Mouse (Mus musculus) CH12F3 (cell line): ENCODE data around the gene Klhl12.
"Not testable (repeated sequence)": the region's sequence is repeated elsewhere in the genome, so short reads cannot be mapped to it uniquely, and the experiment has no call there.

Source experiments
- in situ Hi-C: fragments of 300-500 bp; cut with MboI; formaldehyde crosslinking; loops from 2 replicates; pipeline ENCODE4 v1.14.3; 2020; ENCODE audit warnings: low sequenced_read_pairs

Klhl12 gene

DNA sequence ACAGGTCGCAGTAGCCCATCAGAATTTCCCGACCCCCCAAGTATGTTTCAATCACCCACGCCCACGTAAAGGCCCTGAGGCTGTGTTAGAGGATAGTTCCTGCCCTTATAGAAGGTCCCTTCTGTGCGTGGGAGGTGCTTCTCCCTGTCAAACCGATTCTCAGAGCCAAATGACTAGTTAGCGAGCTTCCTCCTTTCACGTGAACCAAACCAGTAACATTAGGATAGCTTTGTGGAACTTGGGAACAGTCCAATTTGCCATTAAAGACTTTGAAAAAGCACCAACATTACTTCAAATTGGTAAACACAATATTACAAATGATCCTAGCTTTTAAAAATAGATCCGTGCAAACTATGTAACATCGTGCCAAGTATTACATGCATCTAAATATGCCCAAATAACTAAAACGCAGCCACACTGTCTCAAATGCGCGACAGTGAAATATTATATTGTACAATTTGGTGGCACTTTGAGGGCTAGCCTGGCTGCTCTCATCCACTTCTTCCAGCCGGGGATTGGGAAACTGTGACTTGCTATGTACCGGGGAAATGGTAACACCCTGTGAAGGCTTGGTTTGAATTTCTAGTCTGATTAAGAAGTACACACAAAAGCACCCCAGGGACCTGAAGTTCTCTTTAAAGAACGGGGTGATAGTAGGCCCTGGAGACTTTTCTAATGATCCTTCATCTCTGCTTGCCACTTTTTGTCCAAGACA, 58.7 kb downstream of the Klhl12 start:
- in situ Hi-C loops: no loop called here

DNA sequence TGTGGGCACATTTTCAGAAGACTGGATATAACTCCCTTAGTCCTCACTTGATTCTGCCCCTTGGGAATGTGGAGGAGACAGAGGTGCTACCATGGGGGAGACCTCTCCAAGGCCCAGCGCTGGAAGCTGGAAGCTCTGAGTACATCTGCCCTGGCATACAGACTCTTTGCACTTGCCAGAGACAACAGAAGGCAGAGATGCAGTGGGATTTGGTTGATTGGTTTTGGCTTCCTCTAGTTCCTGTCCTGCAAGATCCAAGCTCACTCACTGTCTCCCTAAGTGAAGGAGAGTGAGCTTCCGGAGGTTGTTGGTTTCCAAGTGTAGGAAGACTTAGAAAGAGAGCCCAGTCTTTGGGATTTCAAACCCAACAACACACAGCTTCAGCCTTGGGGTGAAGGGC, 60.6 kb downstream of the Klhl12 start:
- in situ Hi-C loops: no loop called here

DNA sequence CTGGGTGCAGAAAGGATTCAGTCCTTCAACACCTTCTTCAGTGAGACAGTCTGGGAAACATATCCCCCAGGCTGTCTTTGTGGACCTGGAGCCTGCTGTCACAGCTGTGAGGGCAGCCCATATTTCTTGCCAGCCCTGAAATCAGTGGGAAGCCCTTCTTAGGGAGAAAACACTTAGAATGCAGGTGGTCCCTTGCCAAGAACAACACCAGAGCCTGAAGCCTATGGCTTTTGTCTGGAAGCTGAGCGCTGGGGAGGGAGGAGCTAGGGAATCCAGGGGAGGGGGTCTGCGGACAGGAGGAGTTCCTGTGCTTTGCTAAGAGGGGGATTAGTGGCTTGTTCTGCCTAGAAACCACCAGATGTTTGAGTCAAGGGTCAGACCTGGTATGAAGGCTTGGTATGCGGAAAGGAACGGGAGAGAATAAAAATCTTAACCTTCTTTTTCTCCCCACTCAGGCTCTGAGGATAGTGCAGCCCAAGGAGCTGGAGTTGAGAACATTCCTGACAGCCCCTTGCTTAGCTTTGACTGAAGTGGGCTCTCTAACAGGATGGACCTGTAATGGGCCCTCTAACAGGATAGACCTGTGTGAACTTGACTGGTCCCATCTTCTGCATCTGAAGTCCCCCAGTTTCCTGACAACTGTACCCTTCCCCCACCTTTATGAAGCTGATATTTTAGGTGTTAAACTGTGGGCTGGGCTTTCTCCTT, 61.3 kb downstream of the Klhl12 start:
- in situ Hi-C loops: no loop called here

DNA sequence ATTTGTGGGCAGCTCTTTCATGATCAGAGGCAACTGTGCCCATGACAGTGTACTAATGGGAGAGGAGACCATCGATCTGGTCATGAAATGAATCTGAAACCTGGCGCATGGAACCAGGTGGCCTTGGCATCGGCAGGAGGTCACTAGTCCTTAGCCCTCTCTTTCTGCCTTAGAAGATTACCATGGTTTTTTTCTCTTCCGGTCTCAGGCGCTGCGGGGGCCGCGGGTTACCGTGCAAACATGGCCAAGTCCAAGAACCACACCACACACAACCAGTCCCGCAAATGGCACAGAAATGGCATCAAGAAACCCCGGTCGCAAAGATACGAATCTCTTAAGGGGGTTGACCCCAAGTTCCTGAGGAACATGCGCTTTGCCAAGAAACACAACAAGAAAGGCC, 62.5 kb downstream of the Klhl12 start:
- in situ Hi-C loops: not testable (repeated sequence)

DNA sequence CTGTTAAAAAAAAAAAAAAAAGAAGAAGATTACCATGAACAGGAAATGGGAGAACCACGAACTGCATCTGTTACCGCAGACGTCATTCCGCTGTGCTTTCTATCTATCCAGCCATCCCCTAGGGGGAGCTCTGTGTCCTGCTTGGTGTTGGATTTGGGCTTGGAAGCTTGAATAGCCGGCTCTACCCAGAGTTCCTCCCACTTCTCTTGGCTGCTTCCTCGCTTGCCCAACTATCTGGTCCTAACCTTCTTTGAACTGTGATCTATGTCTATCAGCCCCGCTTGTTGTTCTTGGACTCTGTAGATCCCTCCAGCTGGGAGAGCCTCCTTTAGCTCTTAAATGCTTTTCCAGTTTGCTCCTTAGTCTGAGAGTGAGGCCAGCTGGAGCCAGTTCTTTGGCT, 63.3 kb downstream of the Klhl12 start:
- in situ Hi-C loops: no loop called here

DNA sequence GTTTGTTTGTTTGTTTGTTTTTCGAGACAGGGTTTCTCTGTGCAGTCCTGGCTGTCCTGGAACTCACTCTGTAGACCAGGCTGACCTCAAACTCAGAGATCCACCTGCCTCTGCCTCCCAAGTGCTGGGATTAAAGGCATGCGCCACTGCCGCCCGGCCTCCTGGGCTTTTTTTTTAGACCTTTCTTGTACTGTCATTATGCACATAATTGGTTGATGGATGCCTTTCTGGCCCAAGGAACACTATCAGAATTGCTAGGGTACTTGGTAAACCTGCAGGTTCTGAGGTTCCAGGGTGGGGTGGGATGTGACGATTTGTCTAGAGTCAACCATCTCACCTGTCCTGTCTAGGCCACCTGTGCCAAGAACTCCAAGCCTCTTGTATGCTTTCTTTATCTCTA, 63.9 kb downstream of the Klhl12 start:
- in situ Hi-C loops: not testable (repeated sequence)

DNA sequence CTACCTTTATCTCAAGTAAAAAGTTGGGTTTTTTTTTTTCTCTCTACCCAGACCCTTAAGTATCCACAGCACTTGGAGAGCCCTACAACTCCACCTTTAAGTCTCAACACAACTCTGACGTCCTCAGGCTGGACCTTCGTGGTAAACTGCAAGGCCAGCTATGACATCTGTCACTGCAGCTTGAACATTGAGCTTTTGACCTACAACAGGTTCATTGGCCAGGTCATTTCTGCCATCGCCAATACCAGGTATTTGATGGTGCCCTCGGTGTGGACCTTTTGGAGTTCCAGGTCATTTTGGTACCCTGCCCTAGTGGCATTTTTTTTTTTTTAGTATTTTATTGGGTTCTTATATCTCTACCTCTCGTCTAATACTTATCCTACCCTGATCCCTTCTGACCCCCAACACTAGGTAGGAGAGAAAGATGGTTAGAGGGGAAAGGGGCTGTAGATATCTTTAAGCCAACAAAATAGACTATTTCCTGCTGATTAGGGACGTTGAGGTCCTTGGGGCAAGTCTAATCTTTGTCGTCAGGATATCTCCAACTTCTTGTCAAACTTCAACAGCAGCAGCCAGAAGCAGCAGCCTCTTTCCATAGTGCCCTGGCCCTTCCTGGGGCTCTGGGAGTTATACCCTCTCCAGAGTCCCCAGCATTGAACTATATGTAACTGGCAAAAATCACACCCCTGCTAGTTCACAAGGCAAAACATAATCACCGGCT, 64.8 kb downstream of the Klhl12 start:
- in situ Hi-C loops: no loop called here

DNA sequence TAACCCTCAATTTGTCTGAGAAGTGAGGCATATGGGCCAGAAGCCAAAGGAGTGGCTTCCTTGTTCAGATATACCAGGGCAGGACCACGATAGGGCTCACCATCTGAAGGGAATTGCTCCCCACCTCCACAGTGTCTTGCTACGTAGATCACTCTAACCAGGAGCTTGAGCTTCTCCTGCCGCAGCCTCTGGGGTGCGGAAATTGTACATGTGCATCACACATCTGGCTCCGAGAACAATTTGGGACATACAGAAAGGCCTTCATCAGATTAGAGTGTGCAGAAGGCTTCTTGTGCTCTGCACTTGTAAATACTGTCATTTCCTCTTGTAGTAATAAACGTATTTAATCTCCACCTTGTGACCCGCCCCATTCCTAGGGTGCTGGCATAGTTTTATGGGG, 65.8 kb downstream of the Klhl12 start:
- in situ Hi-C loops: no loop called here

DNA sequence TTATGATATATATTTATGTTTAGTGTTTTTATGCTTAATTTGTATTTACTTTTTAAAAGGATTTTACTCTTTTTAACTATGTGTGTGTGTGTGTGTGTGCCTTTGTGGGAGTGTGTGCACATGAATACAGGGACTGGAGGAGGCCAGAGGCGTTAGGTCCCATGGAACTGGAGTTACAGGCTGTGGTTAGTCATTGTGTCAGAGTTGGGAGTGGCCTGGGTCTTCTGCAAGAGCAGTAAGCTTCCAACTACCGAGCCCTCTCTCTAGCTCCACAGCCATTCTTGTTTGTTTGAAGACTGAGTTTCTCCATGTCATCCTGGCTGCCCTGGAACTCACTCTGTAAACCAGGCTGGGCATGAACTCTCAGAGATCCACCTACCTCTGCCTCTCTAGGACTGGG, 67.0 kb downstream of the Klhl12 start:
- in situ Hi-C loops: no loop called here

DNA sequence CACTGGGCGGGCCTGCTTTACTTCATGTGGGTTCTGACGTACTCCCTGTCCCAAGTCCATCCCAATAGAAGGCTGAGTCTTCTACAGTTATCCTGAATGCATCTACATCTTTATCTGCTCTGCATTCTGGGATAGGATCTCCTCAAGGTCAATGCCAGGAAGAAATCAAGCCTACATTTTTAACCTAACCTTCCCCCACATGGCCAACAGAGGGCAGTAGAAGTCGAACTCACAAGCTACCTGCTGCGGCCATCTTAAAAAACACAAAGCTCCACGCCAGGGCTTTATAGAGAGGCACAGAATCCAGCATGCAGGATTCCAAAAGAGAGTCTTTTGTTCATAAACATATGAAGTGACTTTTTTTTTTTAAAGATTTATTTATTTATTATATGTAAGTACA, 69.1 kb downstream of the Klhl12 start:
- in situ Hi-C loops: no loop called here

DNA sequence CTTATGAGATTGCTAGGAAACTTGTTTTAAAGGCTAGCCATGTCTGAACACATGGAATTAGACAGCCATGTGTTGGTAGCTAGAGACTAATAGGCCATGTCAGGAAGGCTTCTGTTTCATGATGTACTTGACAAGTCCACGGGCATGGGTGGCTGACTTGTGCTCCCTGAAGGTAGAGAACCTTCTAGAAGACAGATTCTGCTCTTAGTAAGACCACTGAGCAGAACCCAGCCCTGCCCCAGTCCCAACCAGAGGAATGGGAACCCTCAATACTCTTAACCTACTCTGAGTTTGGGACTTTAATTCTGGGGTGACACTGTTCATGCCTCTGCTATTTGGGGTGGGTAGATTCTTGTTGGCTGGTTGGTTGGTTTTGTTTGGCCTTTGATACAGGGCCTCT, 69.7 kb downstream of the Klhl12 start:
- in situ Hi-C loops: no loop called here

DNA sequence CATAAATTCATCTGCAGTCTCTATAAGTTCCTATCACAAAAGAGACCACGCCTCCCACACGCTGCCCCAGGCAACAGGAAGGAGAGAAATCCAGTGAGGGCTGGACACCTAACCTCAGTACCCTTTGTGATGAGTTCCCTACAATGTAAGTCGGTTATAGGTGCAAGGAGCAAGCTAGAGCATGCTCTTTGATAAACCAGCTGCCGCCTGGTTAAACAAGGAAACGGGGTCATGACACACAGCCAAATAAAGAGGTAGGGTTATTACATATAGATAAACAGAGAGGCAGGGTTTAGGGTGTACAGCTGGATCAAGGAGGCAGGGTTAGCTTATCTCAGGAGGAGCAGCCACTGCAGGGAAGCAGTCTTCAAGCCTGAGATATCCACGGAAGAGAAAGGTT, 71.4 kb downstream of the Klhl12 start:
- in situ Hi-C loops: no loop called here

DNA sequence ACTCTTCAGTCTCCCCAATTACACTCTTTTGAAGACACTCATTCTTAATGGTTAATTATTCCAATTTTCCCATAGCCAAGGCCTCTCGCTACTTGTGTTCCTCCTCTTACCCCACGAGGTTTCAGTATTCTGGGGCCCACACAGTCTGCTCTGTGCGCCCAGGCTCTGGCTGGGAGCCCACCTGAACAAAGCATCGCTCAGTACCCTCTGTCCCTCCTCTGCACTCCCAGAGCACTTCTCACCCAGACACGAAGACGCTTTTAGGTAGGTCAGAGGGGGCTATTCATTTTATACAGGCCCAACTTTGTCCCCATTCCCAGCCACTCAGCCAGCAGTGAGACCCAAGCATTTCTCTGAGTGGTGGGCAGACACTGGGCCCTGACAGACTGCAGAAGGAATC, 75.3 kb downstream of the Klhl12 start:
- in situ Hi-C loops: no loop called here

DNA sequence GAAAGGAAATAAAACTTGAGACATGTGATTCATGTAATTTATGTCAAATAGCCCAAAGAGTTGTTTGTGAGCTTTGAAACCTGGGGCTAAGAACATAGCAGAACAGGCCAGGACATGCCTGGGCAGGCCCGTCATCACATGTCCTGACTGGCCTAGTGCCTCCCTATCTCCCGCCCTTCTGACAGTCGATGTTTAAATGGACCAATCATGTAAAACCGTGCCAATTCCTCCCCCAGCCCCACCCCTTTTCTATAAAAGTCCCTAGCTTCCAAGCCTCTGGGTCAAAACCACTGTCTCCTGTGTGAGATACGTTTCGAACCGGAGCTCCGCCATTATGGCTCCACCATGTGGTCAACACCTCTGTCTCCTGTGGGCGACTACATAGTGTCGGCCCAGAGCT, 78.4 kb downstream of the Klhl12 start:
- in situ Hi-C loops: not testable (repeated sequence)

DNA sequence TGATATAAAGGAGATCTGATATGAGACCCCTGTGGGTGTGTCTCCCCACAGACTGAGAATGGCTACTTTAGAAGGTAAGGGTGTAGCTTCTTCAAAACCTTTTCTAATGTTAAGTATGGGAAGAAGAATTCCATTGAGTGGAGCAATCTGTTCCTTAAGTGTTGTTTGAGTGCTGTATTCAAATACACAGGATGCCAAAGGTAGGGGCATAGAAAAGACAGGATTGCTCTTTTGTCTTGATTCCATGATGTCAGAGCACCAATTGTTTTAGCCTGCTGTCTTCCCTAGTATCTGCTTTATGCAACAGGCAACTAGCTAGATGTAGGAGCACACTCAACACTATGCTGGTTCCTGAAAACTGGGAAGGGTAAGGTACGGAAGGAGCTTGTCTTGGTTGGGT, 79.7 kb downstream of the Klhl12 start:
- in situ Hi-C loops: no loop called here

DNA sequence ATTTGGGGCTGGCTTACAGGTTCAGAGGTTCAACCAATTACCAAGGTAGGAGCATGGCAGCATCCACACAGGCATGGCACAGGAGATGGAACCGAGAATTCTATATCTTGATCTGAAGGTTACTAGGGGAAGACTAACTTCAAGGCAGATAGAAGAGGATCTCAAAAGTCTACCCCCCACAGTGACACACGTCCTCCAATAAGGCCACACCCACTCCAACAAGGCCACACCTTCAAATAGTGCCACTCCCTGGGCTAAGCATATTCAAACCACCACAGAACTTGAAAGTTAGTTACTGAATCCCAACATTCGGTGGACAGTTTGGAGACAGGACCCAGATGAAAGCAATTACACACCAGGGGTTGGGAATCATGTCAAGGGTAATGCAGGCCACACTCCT, 80.2 kb downstream of the Klhl12 start:
- in situ Hi-C loops: no loop called here

DNA sequence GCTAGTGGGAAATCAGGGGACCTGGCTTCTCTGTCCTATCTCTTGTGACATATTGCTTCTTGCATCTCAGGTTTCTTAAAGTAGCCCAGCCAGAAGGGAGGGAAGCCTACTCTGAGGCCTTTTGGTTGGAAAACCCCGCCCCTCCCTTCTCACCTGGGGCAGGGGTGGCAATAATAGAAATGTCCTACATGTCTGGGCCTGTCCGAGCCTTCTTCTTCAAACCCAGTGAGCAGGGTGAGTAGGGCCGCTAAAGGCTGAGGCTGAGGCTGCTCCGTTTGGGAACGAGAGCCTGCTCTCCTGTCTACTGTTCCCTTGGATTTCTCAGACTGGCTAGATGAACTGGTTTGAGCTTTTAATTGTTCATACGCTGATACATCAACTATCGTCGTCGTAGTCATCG, 85.3 kb downstream of the Klhl12 start:
- in situ Hi-C loops: no loop called here
